Mouse (Mus musculus) stomach, embryonic 15.5 days (tissue): ENCODE results near the gene Tanc1. TPM values are rescaled to one million over a fixed set of nuclear protein-coding genes. Genes with fewer than 3 reads are reported as not detected.

ENCODE experiments used
- ATAC-seq: fragments of 200-750 bp; cut with Nextera tagmentation; 2 replicates; pipeline ENCODE4 v1.8.0; 2017; ENCODE audit warnings: low read depth, moderate number of reproducible peaks, moderate TSS enrichment; ENCODE audit not compliant: insufficient read depth, low FRiP score
- H3K27ac ChIP-seq: fragments of 300-500 bp; sonication (generic); 2 replicates; pipeline ENCODE4 v1.5.1; 2015; ENCODE audit warnings: mild to moderate bottlenecking, inconsistent platforms
- H3K27me3 ChIP-seq: fragments of 300-500 bp; sonication (generic); replicated peaks from 2 replicates; pipeline ENCODE4 v1.6.1; 2015; ENCODE audit warnings: inconsistent platforms
- H3K36me3 ChIP-seq: fragments of 300-500 bp; sonication (generic); 2 replicates; pipeline ENCODE4 v1.6.1; 2015; ENCODE audit warnings: inconsistent platforms
- H3K4me1 ChIP-seq: fragments of 300-500 bp; sonication (generic); 2 replicates; pipeline ENCODE4 v1.6.1; 2015; ENCODE audit warnings: inconsistent platforms
- H3K4me2 ChIP-seq: fragments of 300-500 bp; sonication (generic); 2 replicates; pipeline ENCODE4 v1.6.1; 2015; ENCODE audit warnings: mild to moderate bottlenecking, inconsistent platforms
- H3K4me3 ChIP-seq: fragments of 300-500 bp; sonication (generic); replicated peaks from 2 replicates; pipeline ENCODE4 v1.5.1; 2015; ENCODE audit warnings: inconsistent platforms
- H3K9ac ChIP-seq: fragments of 300-500 bp; sonication (generic); 2 replicates; pipeline ENCODE4 v1.6.1; 2015; ENCODE audit warnings: inconsistent platforms
- H3K9me3 ChIP-seq: fragments of 300-500 bp; sonication (generic); 2 replicates; pipeline ENCODE4 v1.6.1; 2016; ENCODE audit warnings: inconsistent platforms
- WGBS: fragments of 180-500 bp; shearing (Covaris S2); methylation state at CpG from one replicate; pipeline ENCODE4 v1.1.7; 2015; 5-methylcytosine and 5-hydroxymethylcytosine counted together
- polyA plus RNA-seq: library from polyadenylated mRNA; unstranded; fragments of >200 nt; fragmentation: Nextera tagmentation; extraction: Ambion mirVana; gene quantifications from 2 replicates; pipeline ENCODE4 v1.2.1, GENCODE M21; 2015

Tanc1 gene
- polyA plus RNA-seq, 1 experiment from 2014 or later: 28.1 TPM

DNA sequence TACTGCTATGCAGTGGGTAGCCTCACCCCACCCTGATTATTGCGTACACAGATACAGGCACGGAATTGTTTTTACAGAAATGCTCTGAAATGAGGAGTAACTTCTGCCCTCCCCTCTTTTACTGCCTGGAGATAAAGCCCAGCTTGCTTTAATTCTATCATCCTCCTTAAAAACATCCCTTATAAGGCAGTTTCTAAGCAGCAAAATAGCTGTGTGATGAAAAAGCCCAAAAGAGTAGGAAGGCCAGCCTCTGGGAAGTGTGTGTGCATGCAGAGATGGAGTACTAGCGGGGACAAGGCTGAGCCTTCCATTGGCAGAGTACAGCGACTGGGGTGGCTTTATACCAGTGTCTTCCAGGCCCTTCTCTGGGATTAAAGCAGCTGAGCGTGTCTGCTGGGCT, 140.9 kb downstream of the Tanc1 start:
- H3K27me3 ChIP-seq: no peaks in the 10 kb centered on the region
- H3K4me3 ChIP-seq: no peak overlapping the region
- no peaks in the 10 kb centered on the region for H3K36me3 ChIP-seq
- no peaks in the 10 kb centered on the region for H3K9me3 ChIP-seq
- ATAC-seq: no peak
- 0 out of 2 replicates have a peak, but pooled peaks cover 5% of the 10 kb centered on the region for H3K4me1 ChIP-seq
- WGBS: 69% methylated on average over 5 of the region's 5 CpGs
- no peak overlapping the region; the same call in 1 of the 2 replicates for H3K27ac ChIP-seq
- H3K9ac ChIP-seq: no peak overlapping the region
- no peak overlapping the region for H3K4me2 ChIP-seq

DNA sequence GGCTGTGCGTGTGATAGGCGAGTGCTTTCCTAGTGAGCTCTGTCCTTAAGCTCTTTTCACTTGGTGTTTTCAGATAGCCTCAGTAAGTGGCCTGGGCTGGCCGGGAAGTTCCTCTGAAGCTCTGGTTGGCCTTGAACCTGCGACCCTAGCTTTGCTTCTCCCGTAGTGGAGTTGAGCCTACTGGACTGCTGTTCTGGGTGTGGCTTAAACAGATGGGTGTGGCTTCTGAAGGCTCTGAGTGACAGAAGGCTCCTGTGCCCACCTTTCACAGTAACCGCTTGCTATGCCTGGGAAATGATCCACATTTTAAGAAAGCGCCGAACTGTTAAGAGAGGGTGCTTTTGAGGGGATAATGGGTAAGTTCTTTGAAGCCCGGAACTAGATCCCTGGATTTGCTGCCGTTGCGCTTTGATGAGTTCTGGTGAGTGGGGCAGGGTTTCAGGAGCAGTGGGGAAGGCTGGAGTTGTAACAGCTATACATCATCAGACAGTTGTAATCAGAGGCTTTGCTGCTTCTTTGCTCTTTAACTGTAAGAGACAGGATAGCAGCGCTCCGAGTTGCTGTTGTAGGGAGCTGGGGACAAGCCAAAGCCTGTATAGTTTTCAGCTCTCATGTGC, 144.4 kb downstream of the Tanc1 start:
- Histone ChIP-seq H3K9ac (no peak overlapping the region), H3K9me3 (no peaks in the 10 kb centered on the region), H3K4me1 (0 out of 2 replicates have a peak, but pooled peaks cover 9% of the 10 kb centered on the region), H3K27ac (no peak overlapping the region), H3K27me3 (no peaks in the 10 kb centered on the region), H3K36me3 (no peaks in the 10 kb centered on the region), H3K4me3 (no peak overlapping the region), H3K4me2 (no peak overlapping the region)
- no peak for ATAC-seq
- 71% methylated on average over 13 of the region's 13 CpGs for WGBS

DNA sequence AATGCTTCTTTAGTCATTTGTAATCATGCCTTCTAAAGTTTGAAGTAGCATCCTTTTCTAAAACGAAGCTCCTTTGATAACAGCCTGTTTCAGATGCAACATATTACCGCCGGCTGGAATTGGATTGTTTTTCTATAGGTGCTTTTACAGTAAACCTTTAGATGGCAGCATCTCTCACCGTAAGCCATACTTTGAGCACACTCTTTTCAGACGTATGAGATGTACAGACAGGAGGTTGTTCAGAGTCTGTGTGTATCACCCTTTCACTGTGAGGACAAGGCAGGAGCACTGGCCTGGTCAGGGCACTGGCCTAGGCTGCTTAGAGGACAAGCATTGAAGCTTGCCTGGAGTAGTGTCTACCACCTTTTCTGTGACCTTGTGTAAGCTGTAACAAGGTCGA, 145.2 kb downstream of the Tanc1 start:
- Histone ChIP-seq H3K36me3 (no peaks in the 10 kb centered on the region), H3K4me3 (no peak overlapping the region), H3K4me1 (0 out of 2 replicates have a peak, but pooled peaks cover 9% of the 10 kb centered on the region), H3K27me3 (no peaks in the 10 kb centered on the region), H3K9me3 (no peaks in the 10 kb centered on the region), H3K4me2 (no peak overlapping the region), H3K27ac (no peak overlapping the region), H3K9ac (no peak overlapping the region)
- no peak for ATAC-seq
- WGBS: 66% methylated on average over 6 of the region's 6 CpGs

DNA sequence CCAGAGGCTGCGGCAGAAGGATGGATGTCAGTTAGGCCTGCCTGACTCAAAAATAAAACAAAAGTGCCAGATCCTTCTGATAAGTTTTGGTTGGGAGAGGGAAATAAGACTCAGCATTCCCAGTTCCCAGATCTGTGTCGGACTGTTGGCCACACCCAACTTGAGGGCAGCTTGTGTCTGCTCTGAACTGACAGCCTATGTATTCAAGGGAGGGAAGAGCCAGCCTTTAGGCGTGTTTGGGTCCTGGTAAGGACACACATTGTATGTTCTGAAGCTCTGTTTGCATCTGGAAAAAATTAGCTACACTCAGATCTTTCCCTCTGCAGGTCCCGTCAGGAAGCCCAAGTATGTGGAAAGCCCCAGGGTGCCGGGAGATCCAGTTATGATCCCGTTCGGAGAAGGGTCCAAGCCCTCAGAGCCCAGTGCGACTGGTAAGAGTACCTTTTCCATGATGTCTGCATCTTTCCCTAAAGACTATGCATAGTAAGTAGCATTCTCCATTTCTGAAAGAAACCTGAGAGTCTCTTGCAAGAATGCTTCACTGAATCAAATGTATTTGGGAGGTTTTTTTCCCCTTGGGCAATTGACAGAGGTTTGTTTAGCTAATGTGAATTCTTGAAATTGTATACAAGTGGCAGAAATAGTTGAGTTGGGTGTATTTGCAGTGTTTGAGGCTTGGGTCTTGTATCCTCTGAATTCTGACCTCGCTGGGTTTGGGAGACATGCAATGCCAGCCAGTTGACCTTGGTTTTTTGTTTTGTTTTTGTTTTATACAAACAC, 146.5 kb downstream of the Tanc1 start:
- Histone ChIP-seq H3K4me1 (0 out of 2 replicates have a peak, but pooled peaks cover 9% of the 10 kb centered on the region), H3K4me3 (no peak overlapping the region), H3K36me3 (no peaks in the 10 kb centered on the region), H3K4me2 (no peak overlapping the region), H3K9ac (no peak overlapping the region), H3K27me3 (no peaks in the 10 kb centered on the region), H3K27ac (no peak overlapping the region), H3K9me3 (no peaks in the 10 kb centered on the region)
- 77% methylated on average over 9 of the region's 9 CpGs for WGBS
- ATAC-seq: no peak

DNA sequence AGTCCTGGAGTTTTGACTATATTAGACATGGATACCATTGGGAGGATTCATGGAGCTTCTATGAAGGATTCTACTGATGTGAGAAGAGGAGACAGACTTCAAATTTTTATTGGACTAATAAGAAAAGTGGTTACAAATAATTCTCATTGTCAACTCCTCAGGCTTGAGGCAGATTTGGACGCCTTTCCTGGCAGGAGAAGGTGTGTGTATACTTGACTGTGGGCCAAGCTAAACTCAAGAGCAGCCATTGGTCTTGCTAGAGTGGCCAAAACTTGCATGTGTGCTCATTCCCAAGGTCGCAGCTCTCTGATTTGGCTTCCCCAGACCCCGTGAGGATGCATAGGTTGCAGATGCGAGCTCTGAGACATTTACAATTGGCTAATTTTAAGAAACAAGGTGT, 148.9 kb downstream of the Tanc1 start:
- no peaks in the 10 kb centered on the region for H3K9me3 ChIP-seq
- ATAC-seq: no peak
- no peak overlapping the region for H3K4me2 ChIP-seq
- no peak overlapping the region for H3K27ac ChIP-seq
- H3K4me3 ChIP-seq: no peak overlapping the region
- WGBS: 85% methylated on average over 4 of the region's 4 CpGs
- H3K36me3 ChIP-seq: no peaks in the 10 kb centered on the region
- no peaks in the 10 kb centered on the region for H3K27me3 ChIP-seq
- H3K4me1 ChIP-seq: 0 out of 2 replicates have a peak, but pooled peaks cover 9% of the 10 kb centered on the region
- no peak overlapping the region for H3K9ac ChIP-seq

DNA sequence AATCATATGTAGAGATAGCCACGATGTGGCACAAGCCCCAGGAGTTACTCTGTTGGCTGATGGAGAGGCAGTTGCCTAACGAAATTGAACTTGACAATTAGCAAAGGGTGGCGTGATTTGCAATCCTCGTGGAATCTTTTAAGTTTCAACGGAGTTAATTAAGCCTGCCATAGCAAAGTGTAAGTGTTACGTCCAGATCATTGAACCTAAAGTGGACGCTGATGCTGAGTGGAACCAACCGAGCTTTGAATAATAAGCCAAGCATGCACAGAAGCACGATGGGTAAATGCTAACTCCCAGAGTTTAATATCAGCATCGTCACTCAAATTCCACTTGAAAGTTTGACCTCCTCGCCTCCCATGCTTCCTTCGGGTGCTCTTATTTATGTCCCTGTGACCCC, 149.3 kb downstream of the Tanc1 start:
- no peak overlapping the region for H3K9ac ChIP-seq
- ATAC-seq: no peak
- WGBS: 81% methylated on average over 12 of the region's 12 CpGs

DNA sequence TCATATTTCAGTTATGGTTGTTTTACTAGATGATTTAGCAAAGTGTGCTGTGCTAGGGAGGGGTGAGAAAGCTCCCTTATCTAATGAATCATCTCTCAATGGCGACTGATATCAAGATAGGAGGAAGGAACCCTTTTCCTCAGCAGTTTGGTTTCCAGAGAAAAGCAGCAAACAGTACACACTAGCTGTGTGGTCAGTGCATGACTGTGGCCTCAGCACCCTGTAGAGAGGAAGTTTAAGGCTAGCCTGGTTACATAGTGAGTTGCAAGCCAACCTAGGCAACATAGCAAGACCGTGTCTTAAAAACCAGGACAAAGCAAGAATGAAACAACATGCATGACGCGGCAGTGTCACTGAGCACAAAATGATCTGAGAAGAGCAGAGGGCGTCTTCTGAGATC, 150.4 kb downstream of the Tanc1 start:
- Histone ChIP-seq H3K4me3 (no peak overlapping the region), H3K4me2 (no peak overlapping the region), H3K27me3 (no peaks in the 10 kb centered on the region), H3K9ac (no peak overlapping the region), H3K36me3 (no peaks in the 10 kb centered on the region), H3K9me3 (no peaks in the 10 kb centered on the region), H3K27ac (no peak overlapping the region), H3K4me1 (0 out of 2 replicates have a peak, but pooled peaks cover 4% of the 10 kb centered on the region)
- no peak for ATAC-seq
- WGBS: 89% methylated on average over 5 of the region's 5 CpGs

More for the DNA sequence above, 149.3 kb downstream of the Tanc1 start:
- Histone ChIP-seq H3K9me3 (no peaks in the 10 kb centered on the region), H3K4me2 (no peak overlapping the region), H3K4me1 (0 out of 2 replicates have a peak, but pooled peaks cover 4% of the 10 kb centered on the region), H3K27me3 (no peaks in the 10 kb centered on the region), H3K36me3 (no peaks in the 10 kb centered on the region), H3K27ac (no peak overlapping the region), H3K4me3 (no peak overlapping the region)

GRCm38 (mm10) chr2:59765671-59766070, 153.8 kb downstream of the Tanc1 start:
- no peak overlapping the region for H3K27ac ChIP-seq
- H3K4me3 ChIP-seq: no peak overlapping the region
- no peak overlapping the region for H3K4me2 ChIP-seq
- H3K9me3 ChIP-seq: no peaks in the 10 kb centered on the region
- H3K27me3 ChIP-seq: no peaks in the 10 kb centered on the region
- ATAC-seq: no peak
- WGBS: 82% methylated on average over 10 of the region's 10 CpGs
- no peak overlapping the region for H3K9ac ChIP-seq
- H3K36me3 ChIP-seq: no peaks in the 10 kb centered on the region
- peaks cover 11% of the 10 kb centered on the region for H3K4me1 ChIP-seq

- 87% methylated on average over 4 of the region's 4 CpGs for WGBS
- H3K4me3 ChIP-seq: no peak overlapping the region
- H3K4me1 ChIP-seq: peaks cover 19% of the 10 kb centered on the region
- H3K27me3 ChIP-seq: no peaks in the 10 kb centered on the region
- H3K9ac ChIP-seq: no peak overlapping the region
- H3K27ac ChIP-seq: no peak overlapping the region
- H3K9me3 ChIP-seq: no peaks in the 10 kb centered on the region
- H3K4me2 ChIP-seq: no peak overlapping the region
- no peak for ATAC-seq
- no peaks in the 10 kb centered on the region for H3K36me3 ChIP-seq
Observed at GRCm38 (mm10) chr2:59767893-59768292, 156.1 kb downstream of the Tanc1 start.

DNA sequence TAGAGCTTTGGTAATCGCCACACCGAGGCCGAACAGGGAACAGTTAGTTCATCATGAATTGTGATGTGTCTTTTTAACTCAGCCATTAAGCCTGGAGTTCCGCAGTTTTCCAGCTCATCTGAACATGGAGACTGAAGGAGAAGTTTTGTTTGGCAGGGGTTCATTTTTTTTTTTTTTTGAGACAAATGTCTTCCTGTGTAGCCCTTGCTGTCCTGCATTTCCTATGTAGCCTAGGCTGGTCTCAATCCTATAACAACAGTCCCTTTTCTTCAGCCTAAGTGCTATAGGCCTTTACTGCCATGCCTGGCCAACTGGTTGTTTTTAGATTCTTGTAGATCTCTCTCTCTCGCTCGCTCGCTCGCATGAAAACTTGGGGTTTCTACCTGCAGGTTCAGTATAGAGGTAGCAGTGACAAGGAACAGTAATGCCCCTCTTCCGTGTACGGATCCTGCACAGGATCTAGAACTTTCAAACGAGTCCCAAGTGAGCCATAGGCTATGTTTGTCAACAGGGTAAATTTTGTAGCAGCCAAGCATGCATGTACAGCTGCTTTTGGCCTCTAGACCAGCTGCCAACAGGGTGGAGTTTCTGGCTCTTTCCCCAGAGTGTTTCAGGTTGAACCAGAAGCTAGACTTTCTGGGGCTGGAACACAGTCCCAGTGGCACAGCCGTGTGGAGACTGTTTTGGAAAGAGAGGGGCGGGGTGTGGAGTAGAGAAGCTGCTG, 157.0 kb downstream of the Tanc1 start:
- WGBS: 63% methylated on average over 13 of the region's 13 CpGs
- H3K9me3 ChIP-seq: no peaks in the 10 kb centered on the region
- H3K4me2 ChIP-seq: no peak overlapping the region
- H3K27ac ChIP-seq: peak overlapping the region; percentile 75
- peaks cover 19% of the 10 kb centered on the region for H3K4me1 ChIP-seq
- no peaks in the 10 kb centered on the region; the same call in 1 of the 2 replicates for H3K36me3 ChIP-seq
- peak; percentile 44; the same call in 1 of the 2 replicates for ATAC-seq
- H3K9ac ChIP-seq: no peak overlapping the region
- no peaks in the 10 kb centered on the region for H3K27me3 ChIP-seq
- H3K4me3 ChIP-seq: no peak overlapping the region

DNA sequence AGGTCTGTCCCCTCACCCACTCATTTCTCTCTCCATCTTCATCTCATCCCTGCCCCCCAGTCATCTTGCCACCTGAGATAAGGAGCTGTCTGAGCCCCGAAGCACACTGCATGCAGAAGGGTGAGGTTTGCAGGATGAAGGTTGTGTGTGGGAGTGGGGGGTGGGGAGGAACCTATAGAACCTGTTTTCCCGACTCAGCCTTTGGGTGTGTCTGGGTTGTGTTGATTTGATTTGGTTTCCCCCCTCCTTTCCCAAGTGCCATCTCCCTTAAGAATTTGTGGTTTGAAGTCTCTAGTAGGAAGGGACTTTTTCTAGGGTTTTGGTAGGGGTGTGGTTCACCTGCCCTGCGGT, 157.5 kb downstream of the Tanc1 start:
- Histone ChIP-seq H3K9ac (no peak overlapping the region), H3K4me3 (no peak overlapping the region), H3K27ac (peak overlapping the region; percentile 75), H3K4me1 (peaks cover 19% of the 10 kb centered on the region), H3K27me3 (no peaks in the 10 kb centered on the region), H3K4me2 (no peak overlapping the region), H3K36me3 (no peaks in the 10 kb centered on the region; the same call in 1 of the 2 replicates), H3K9me3 (no peaks in the 10 kb centered on the region)
- 65% methylated on average over 3 of the region's 3 CpGs for WGBS
- ATAC-seq: 0 out of 2 replicates have a peak, but pooled peaks have one; percentile 2

GRCm38 (mm10) chr2:59771708-59772107, 159.9 kb downstream of the Tanc1 start:
- Histone ChIP-seq H3K4me3 (no peak overlapping the region), H3K9me3 (no peaks in the 10 kb centered on the region), H3K27me3 (no peaks in the 10 kb centered on the region), H3K27ac (no peak overlapping the region), H3K9ac (no peak overlapping the region), H3K4me1 (peaks cover 19% of the 10 kb centered on the region), H3K4me2 (no peak overlapping the region), H3K36me3 (no peaks in the 10 kb centered on the region; the same call in 1 of the 2 replicates)
- ATAC-seq: no peak
- 54% methylated on average over 8 of the region's 8 CpGs for WGBS
